Mouse (Mus musculus) cerebral cortex, adult 2 months (tissue): ENCODE results near the gene Pex19.

Experiments
- WGBS: fragments of 180-500 bp; shearing (Covaris S2); methylation state at CpG from one replicate; pipeline ENCODE4 v1.1.7; 2018; 5-methylcytosine and 5-hydroxymethylcytosine counted together

Pex19 gene

DNA sequence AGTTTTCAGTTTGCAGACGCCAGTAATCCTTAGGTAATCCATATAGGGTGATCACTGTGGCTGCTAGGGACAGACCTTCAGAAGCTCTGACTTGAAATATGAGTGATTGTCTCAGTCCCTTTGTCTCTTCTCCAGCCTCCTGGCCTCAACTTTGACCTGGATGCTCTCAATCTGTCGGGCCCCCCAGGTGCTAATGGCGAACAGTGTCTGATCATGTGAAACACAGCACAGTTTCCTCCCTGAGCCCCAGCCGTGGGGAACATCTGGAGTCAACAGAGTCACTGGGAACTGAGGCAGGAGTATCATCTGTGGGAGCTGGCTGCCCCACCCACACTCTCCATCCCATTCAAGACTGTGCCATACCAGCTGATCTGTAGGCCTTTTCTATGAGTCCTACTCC lies 7.5 kb downstream of the Pex19 start:
- 88% methylated on average over 4 of the region's 4 CpGs for WGBS

- 62% methylated on average over 2 of the region's 2 CpGs for WGBS
Observed at GRCm38 (mm10) chr1:172140160-172140559, 13.6 kb downstream of the Pex19 start.

- 54% methylated on average over 1 of the region's 1 CpGs for WGBS
Observed at GRCm38 (mm10) chr1:172140825-172141224, 14.3 kb downstream of the Pex19 start.

DNA sequence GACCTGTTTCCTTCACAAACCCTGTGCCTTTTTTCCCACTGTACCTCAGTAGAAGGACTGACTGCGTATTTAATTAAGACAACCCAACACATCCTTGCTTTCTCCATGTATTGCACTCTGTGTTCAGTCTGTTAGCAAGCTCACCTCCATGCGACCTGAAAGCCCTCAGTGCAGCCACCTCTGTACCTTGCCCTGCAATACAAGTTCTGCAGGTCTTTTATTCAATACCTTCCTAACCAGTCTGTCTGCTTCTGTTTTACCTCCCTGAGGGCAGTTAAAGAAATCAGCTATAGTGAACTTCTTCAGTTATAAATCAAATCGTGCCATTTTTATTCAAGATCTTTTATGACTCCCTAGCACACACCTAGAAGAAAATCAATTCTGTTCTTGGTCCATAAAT lies 15.0 kb downstream of the Pex19 start:
- WGBS = 86% methylated on average over 3 of the region's 3 CpGs

- WGBS = 3% methylated on average over 1 of the region's 1 CpGs
Observed at GRCm38 (mm10) chr1:172143570-172143969, 17.0 kb downstream of the Pex19 start.

- under 1% methylated on average over 42 of the region's 42 CpGs for WGBS
Observed at GRCm38 (mm10) chr1:172147835-172148278, 21.3 kb downstream of the Pex19 start, which contains the start of gene Dcaf8. TSS of gene Dcaf8 (plus strand) at chr1:172148084.

GRCm38 (mm10) chr1:172148279-172148954 lies 21.9 kb downstream of the Pex19 start:
- under 1% methylated on average over 40 of the region's 40 CpGs for WGBS

GRCm38 (mm10) chr1:172148955-172149815 lies 22.6 kb downstream of the Pex19 start:
- 9% methylated on average over 19 of the region's 19 CpGs for WGBS

DNA sequence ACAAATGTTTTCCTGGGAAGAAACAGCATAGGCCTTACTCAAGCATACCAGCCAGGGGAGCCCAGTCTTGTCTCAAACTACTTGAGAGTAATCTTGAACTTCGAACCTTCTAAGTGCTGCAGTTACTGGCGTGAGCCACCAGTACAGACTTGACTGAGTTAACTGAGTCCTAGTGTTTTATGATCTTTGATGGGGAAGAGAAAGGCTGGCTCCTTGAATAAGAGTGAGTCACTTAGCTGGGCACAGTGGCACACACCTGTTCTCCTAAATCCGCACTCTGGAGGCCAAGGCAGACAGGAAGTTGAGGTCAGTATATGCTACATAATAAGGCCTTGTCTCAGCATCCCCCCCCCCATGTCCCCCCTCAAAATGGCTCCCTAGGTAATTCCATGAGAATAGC lies 28.0 kb downstream of the Pex19 start:
- WGBS = 93% methylated on average over 3 of the region's 3 CpGs

DNA sequence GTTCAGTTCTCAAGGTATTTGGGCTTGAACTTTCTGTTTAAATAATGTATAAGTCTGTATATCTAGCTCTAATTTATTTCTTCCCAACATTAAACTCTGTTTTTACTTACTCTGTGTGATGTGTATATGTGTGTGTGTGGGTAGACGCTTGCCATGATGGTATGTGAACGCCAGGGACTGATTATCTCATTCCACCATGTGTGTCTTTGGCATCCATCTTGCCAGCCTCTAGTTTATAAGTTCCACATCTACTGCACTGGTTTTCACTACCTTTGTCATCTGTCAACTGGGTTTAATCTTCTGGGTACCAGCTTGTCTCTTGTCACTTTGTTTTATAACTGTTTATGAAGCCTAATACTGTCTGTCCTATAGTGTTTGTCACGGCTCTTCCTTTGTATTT lies 29.0 kb downstream of the Pex19 start:
- 76% methylated on average over 3 of the region's 3 CpGs for WGBS

- 52% methylated on average over 4 of the region's 4 CpGs for WGBS
Observed at GRCm38 (mm10) chr1:172159970-172160369, 33.4 kb downstream of the Pex19 start.

DNA sequence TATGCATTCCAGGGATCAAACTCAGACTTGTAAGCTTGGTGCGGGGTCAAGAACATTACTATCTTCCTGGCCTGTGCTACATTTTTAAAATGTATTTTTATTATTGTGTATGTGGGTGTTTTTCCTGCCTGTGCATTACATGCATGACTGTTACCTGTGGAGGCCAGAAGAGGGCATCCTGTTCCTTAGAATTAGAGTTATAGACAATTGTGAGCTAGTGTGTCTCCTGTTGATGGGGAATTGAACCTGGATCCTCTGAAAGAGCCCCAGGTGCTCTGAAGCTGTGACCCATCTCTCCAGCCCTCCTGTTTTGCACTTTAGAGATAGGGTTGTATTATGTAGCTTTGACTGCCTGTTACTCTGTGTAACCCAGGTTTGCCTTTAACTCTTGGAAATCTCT lies 35.5 kb downstream of the Pex19 start:
- 87% methylated on average over 1 of the region's 1 CpGs for WGBS

GRCm38 (mm10) chr1:172162959-172163358 lies 36.4 kb downstream of the Pex19 start:
- WGBS = 91% methylated on average over 6 of the region's 6 CpGs

- 80% methylated on average over 5 of the region's 5 CpGs for WGBS
Observed at GRCm38 (mm10) chr1:172167911-172168310, 41.4 kb downstream of the Pex19 start.

GRCm38 (mm10) chr1:172169809-172170208 lies 43.3 kb downstream of the Pex19 start:
- WGBS = 91% methylated on average over 5 of the region's 5 CpGs

- WGBS = 92% methylated on average over 21 of the region's 21 CpGs
Observed at GRCm38 (mm10) chr1:172172381-172172780, 45.8 kb downstream of the Pex19 start.

GRCm38 (mm10) chr1:172173181-172173580 lies 46.6 kb downstream of the Pex19 start:
- WGBS = 38% methylated on average over 5 of the region's 5 CpGs

DNA sequence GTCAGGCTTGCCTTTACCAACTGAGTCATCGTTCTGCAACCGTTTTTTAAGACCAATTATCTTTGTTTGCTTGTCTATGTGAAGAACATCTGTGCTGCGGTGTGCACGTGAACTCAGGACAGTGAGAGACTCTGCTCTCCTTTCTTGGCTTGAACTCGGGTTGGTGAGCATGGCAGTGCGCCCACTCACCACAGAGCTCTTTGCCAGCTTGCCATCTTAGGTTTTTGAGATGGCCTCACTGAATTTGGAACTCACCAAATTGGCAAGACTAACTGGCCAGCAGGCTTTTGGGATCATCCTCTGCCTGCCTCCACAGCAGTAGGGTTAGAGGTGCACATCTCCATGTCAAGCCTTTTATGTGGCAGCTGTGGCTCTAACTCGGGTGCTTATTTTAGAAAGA lies 51.2 kb downstream of the Pex19 start:
- WGBS = 39% methylated on average over 7 of the region's 7 CpGs

DNA sequence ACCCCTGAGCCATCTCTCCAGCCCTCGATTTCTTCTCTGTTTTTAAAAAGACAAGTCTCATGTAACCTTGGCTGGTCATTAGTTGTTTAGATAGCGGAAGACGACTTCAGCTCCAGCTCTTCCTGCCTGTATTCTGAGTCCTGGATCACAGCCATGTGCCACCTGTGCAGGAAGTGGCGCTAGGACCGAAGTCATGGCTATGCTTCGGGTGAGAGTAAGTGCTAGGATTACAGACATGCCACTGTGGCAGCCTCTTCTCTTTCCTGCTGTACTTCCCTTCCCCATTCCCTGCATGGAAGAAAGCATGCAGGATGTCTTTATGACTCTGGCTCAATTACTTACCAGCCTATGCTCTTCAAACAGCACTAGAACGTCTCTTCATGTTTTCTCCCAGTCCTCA lies 52.5 kb downstream of the Pex19 start:
- 59% methylated on average over 7 of the region's 7 CpGs for WGBS

GRCm38 (mm10) chr1:172180881-172181280 lies 54.3 kb downstream of the Pex19 start:
- WGBS = 70% methylated on average over 4 of the region's 4 CpGs

DNA sequence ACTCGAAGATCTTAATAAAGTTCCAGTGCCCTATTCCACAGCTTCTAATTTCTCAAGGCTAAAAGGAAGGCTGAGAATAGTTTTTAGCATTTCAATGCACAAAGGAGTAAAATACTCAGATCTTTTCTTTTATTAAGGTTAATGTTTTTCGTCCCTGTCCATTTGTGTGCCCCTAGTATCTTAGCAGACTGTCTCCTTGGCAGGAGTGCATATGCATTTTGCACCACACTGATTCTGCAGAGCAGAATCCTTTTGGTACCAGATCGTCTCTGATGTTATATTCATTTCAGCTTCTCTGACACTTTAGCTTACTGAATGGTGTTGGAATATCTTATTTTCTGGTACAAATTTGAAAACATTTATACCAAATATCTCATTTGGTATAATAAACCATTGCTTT lies 55.2 kb downstream of the Pex19 start:
- WGBS = 69% methylated on average over 3 of the region's 3 CpGs

DNA sequence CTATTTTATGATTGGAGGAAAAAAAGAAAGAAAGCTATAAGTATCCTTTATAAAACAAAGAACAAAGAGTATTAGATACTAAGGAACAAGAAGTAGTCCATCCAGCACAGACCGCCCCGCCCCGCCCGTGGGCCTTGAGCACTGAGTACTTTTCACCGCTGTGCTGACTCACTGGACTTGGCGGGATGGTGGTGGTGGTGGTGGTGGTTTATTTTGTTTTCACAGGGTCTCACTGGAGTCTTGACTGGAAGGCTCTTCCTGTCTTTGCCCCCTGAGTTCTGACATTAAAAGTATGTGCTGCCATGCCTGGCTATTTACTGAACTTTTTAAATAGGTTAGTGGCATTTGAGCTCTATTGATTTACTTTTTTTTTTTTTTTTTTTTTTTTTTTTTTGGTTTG lies 56.5 kb downstream of the Pex19 start:
- 93% methylated on average over 6 of the region's 6 CpGs for WGBS
